Mouse (Mus musculus) limb, embryonic 14.5 days (tissue): ENCODE data around the gene Emc3. TPM values are rescaled to one million over a fixed set of nuclear protein-coding genes. Genes with fewer than 3 reads are reported as not detected.

ENCODE experiments used
- ATAC-seq: fragments of 200-750 bp; cut with Nextera tagmentation; 2 replicates; pipeline ENCODE4 v1.8.0; 2017; ENCODE audit warnings: low read depth, moderate number of reproducible peaks, moderate TSS enrichment; ENCODE audit not compliant: low FRiP score
- DNase-seq: peaks from one replicate; pipeline ENCODE4 v3.0.0-alpha.2; 2015; ENCODE audit warnings: low spot score
- H3K27ac ChIP-seq: fragments of 300-500 bp; sonication (generic); replicated peaks from 2 replicates; pipeline ENCODE4 v1.5.1; 2014; ENCODE audit warnings: low read depth, mild to moderate bottlenecking, low read length, moderate library complexity, mixed read lengths
- H3K27me3 ChIP-seq: fragments of 300-500 bp; sonication (generic); 2 replicates; pipeline ENCODE4 v1.6.1; 2014; ENCODE audit warnings: low read length, mixed read lengths; ENCODE audit not compliant: control insufficient read depth, insufficient read depth
- H3K36me3 ChIP-seq: fragments of 300-500 bp; sonication (generic); 2 replicates; pipeline ENCODE4 v1.6.1; 2014; ENCODE audit warnings: mild to moderate bottlenecking, low read length, moderate library complexity, mixed read lengths; ENCODE audit not compliant: control insufficient read depth, insufficient read depth
- H3K4me1 ChIP-seq: fragments of 300-500 bp; sonication (generic); 2 replicates; pipeline ENCODE4 v1.6.1; 2014; ENCODE audit warnings: antibody characterized with exemption, low read length, mixed read lengths; ENCODE audit not compliant: control insufficient read depth, insufficient read depth
- H3K4me2 ChIP-seq: fragments of 300-500 bp; sonication (generic); replicated peaks from 2 replicates; pipeline ENCODE4 v1.6.1; 2014; ENCODE audit warnings: low read depth, mild to moderate bottlenecking, low read length, moderate library complexity; ENCODE audit not compliant: severe bottlenecking
- H3K4me3 ChIP-seq: fragments of 300-500 bp; sonication (generic); replicated peaks from 2 replicates; pipeline ENCODE4 v1.5.1; 2014; ENCODE audit warnings: low read length
- H3K9ac ChIP-seq: fragments of 300-500 bp; sonication (generic); 2 replicates; pipeline ENCODE4 v1.6.1; 2014; ENCODE audit warnings: mild to moderate bottlenecking, low read depth, low read length, moderate library complexity; ENCODE audit not compliant: severe bottlenecking
- H3K9me3 ChIP-seq: fragments of 300-500 bp; sonication (generic); 2 replicates; pipeline ENCODE4 v1.6.1; 2016; ENCODE audit warnings: low read length; ENCODE audit not compliant: control insufficient read depth
- POLR2A ChIP-seq: fragments of 200-500 bp; IDR thresholded peaks from 2 replicates; pipeline ENCODE4 v1.8.0; 2012; ENCODE audit warnings: inconsistent platforms, mild to moderate bottlenecking, moderate library complexity, borderline replicate concordance; ENCODE audit not compliant: insufficient read depth, insufficient read length; ENCODE audit errors: extremely low read depth
- WGBS: fragments of 180-500 bp; shearing (Covaris S2); extraction: QIAGEN DNeasy Blood & Tissue Kit; methylation state at CpG from one replicate; pipeline ENCODE4 v1.1.7; 2014; 5-methylcytosine and 5-hydroxymethylcytosine counted together
- microRNA-seq: library from miRNA; unstranded; fragments of <30 nt; microRNA quantifications from one replicate; pipeline ENCODE4, GENCODE M21; 2016
- polyA plus RNA-seq, 2 experiments: library from polyadenylated mRNA; depleted of rRNA in 1 of 2; stranded (reverse) in 1 of 2; unstranded in 1 of 2; fragments of >200 nt; fragmentation: Nextera tagmentation in 1 of 2; extraction: Ambion mirVana in 1 of 2; gene quantifications; 2 replicates each; pipeline versions ENCODE4 v1.2.1 to v1.2.3; 2012 to 2014

Gene Emc3
- polyA plus RNA-seq, 2 experiments, result 58.0 to 96.3 TPM

GRCm38 (mm10) chr6:113469432-113469831 is 62.0 kb downstream of the Emc3 start:
- H3K27ac ChIP-seq, result no peak overlapping the region
- no peaks in the 10 kb centered on the region for H3K36me3 ChIP-seq
- peaks cover 3% of the 10 kb centered on the region; the same call in 1 of the 2 replicates for H3K4me1 ChIP-seq
- peaks cover 11% of the 10 kb centered on the region for H3K27me3 ChIP-seq
- peak overlapping the region; percentile 52 for H3K9ac ChIP-seq
- peak overlapping the region; percentile 72 for H3K4me2 ChIP-seq
- peak overlapping the region; percentile 40 for H3K4me3 ChIP-seq
- no peaks in the 10 kb centered on the region for H3K9me3 ChIP-seq
- WGBS, result 3% methylated on average over 28 of the region's 31 CpGs
- TF ChIP-seq POLR2A, result no peak
- DNase-seq (peak; percentile 74), ATAC-seq (peak; percentile 76)

- H3K36me3 ChIP-seq, result no peaks in the 10 kb centered on the region
- H3K9me3 ChIP-seq, result no peaks in the 10 kb centered on the region
- ATAC-seq (peak; percentile 84), DNase-seq (peak; percentile 77)
- H3K4me3 ChIP-seq, result peak overlapping the region; percentile 40
- peak overlapping the region; percentile 52; the same call in 1 of the 2 replicates for H3K9ac ChIP-seq
- 9% methylated on average over 9 of the region's 9 CpGs for WGBS
- H3K27ac ChIP-seq, result no peak overlapping the region
- TF ChIP-seq POLR2A, result no peak
- H3K4me2 ChIP-seq, result peak overlapping the region; percentile 72
- H3K4me1 ChIP-seq, result peaks cover 3% of the 10 kb centered on the region; the same call in 1 of the 2 replicates
- H3K27me3 ChIP-seq, result peaks cover 11% of the 10 kb centered on the region
Measured at GRCm38 (mm10) chr6:113469021-113469420, 62.4 kb downstream of the Emc3 start.

- no peaks in the 10 kb centered on the region for H3K9me3 ChIP-seq
- ATAC-seq (no peak), DNase-seq (no peak)
- 62% methylated on average over 3 of the region's 3 CpGs for WGBS
- peaks cover 11% of the 10 kb centered on the region for H3K27me3 ChIP-seq
- peaks cover 3% of the 10 kb centered on the region; the same call in 1 of the 2 replicates for H3K4me1 ChIP-seq
- H3K9ac ChIP-seq, result no peak overlapping the region
- no peak overlapping the region for H3K4me2 ChIP-seq
- TF ChIP-seq POLR2A, result no peak
- H3K27ac ChIP-seq, result no peak overlapping the region
- no peak overlapping the region for H3K4me3 ChIP-seq
- no peaks in the 10 kb centered on the region for H3K36me3 ChIP-seq
Measured at GRCm38 (mm10) chr6:113468512-113468911, 62.9 kb downstream of the Emc3 start.

- H3K36me3 ChIP-seq, result no peaks in the 10 kb centered on the region
- H3K4me1 ChIP-seq, result peaks cover 3% of the 10 kb centered on the region; the same call in 1 of the 2 replicates
- no peak overlapping the region for H3K4me2 ChIP-seq
- 51% methylated on average over 5 of the region's 5 CpGs for WGBS
- peaks cover 11% of the 10 kb centered on the region for H3K27me3 ChIP-seq
- DNase-seq (no peak), ATAC-seq (no peak)
- no peak for TF ChIP-seq POLR2A
- no peak overlapping the region for H3K4me3 ChIP-seq
- H3K9me3 ChIP-seq, result no peaks in the 10 kb centered on the region
- H3K9ac ChIP-seq, result no peak overlapping the region
- no peak overlapping the region for H3K27ac ChIP-seq
Measured at GRCm38 (mm10) chr6:113465602-113466001, 65.8 kb downstream of the Emc3 start.

Small RNA genes lying within 50 kb of the gene (microRNA-seq; reads per million reads assigned to microRNA genes)
- not detected for gene Gm23365

Other genes starting within 250 kb of the Emc3 start
- 0.46 and 0.77 TPM in 2 replicates for gene Cpne9, start 249.3 kb downstream of the Emc3 start, polyA plus RNA-seq (2012; rRNA removed)
- gene Cpne9, start 249.3 kb downstream of the Emc3 start, polyA plus RNA-seq (2014; fragmentation: Nextera tagmentation; extraction: Ambion mirVana), result 0.44 TPM in 2 replicates
- gene Brpf1, start 224.5 kb downstream of the Emc3 start, polyA plus RNA-seq (2012; rRNA removed), result 35.7 and 36.5 TPM in 2 replicates
- 20.6 and 22.0 TPM in 2 replicates for gene Brpf1, start 224.5 kb downstream of the Emc3 start, polyA plus RNA-seq (2014; fragmentation: Nextera tagmentation; extraction: Ambion mirVana)
- 22.6 and 26.3 TPM in 2 replicates for gene Ogg1, start 204.7 kb downstream of the Emc3 start, polyA plus RNA-seq (2012; rRNA removed)
- gene Ogg1, start 204.7 kb downstream of the Emc3 start, polyA plus RNA-seq (2014; fragmentation: Nextera tagmentation; extraction: Ambion mirVana), result 11.1 and 11.7 TPM in 2 replicates
- gene Camk1, start 187.7 kb downstream of the Emc3 start, polyA plus RNA-seq (2012; rRNA removed), result 69.0 and 70.6 TPM in 2 replicates
- gene Camk1, start 187.7 kb downstream of the Emc3 start, polyA plus RNA-seq (2014; fragmentation: Nextera tagmentation; extraction: Ambion mirVana), result 98.4 and 105 TPM in 2 replicates
- 38.9 and 39.5 TPM in 2 replicates for gene Tada3, start 153.8 kb downstream of the Emc3 start, polyA plus RNA-seq (2012; rRNA removed)
- gene Tada3, start 153.8 kb downstream of the Emc3 start, polyA plus RNA-seq (2014; fragmentation: Nextera tagmentation; extraction: Ambion mirVana), result 41.2 and 43.9 TPM in 2 replicates
- 99.1 and 107 TPM in 2 replicates for gene Arpc4, start 153.5 kb downstream of the Emc3 start, polyA plus RNA-seq (2012; rRNA removed)
- gene Arpc4, start 153.5 kb downstream of the Emc3 start, polyA plus RNA-seq (2014; fragmentation: Nextera tagmentation; extraction: Ambion mirVana), result 223 and 226 TPM in 2 replicates
- gene Ttll3, start 142.4 kb downstream of the Emc3 start, polyA plus RNA-seq (2012; rRNA removed), result 21.4 and 26.1 TPM in 2 replicates
- gene Ttll3, start 142.4 kb downstream of the Emc3 start, polyA plus RNA-seq (2014; fragmentation: Nextera tagmentation; extraction: Ambion mirVana), result 2.3 and 4.8 TPM in 2 replicates
- gene Rpusd3, start 112.3 kb downstream of the Emc3 start, polyA plus RNA-seq (2012; rRNA removed), result 38.9 and 46.2 TPM in 2 replicates
- gene Rpusd3, start 112.3 kb downstream of the Emc3 start, polyA plus RNA-seq (2014; fragmentation: Nextera tagmentation; extraction: Ambion mirVana), result 20.9 and 25.1 TPM in 2 replicates
- 0.11 and 0.37 TPM in 2 replicates for gene Cidec, start 95.9 kb downstream of the Emc3 start, polyA plus RNA-seq (2012; rRNA removed)
- gene Cidec, start 95.9 kb downstream of the Emc3 start, polyA plus RNA-seq (2014; fragmentation: Nextera tagmentation; extraction: Ambion mirVana), result not detected in 2 replicates
- gene Jagn1, start 89.1 kb downstream of the Emc3 start, polyA plus RNA-seq (2012; rRNA removed), result 61.0 and 74.5 TPM in 2 replicates
- gene Jagn1, start 89.1 kb downstream of the Emc3 start, polyA plus RNA-seq (2014; fragmentation: Nextera tagmentation; extraction: Ambion mirVana), result 80.5 and 82.8 TPM in 2 replicates
- 6.7 and 9.6 TPM in 2 replicates for gene Il17re, start 73.2 kb downstream of the Emc3 start, polyA plus RNA-seq (2012; rRNA removed)
- 7.9 and 9.2 TPM in 2 replicates for gene Il17re, start 73.2 kb downstream of the Emc3 start, polyA plus RNA-seq (2014; fragmentation: Nextera tagmentation; extraction: Ambion mirVana)
- 21.5 and 25.2 TPM in 2 replicates for gene Il17rc, start 60.2 kb downstream of the Emc3 start, polyA plus RNA-seq (2012; rRNA removed)
- gene Il17rc, start 60.2 kb downstream of the Emc3 start, polyA plus RNA-seq (2014; fragmentation: Nextera tagmentation; extraction: Ambion mirVana), result 18.5 and 28.2 TPM in 2 replicates
- 14.0 and 15.9 TPM in 2 replicates for gene Creld1, start 48.4 kb downstream of the Emc3 start, polyA plus RNA-seq (2012; rRNA removed)
- gene Creld1, start 48.4 kb downstream of the Emc3 start, polyA plus RNA-seq (2014; fragmentation: Nextera tagmentation; extraction: Ambion mirVana), result 15.9 and 16.1 TPM in 2 replicates
- 0.54 and 0.73 TPM in 2 replicates for gene Prrt3, start 29.7 kb downstream of the Emc3 start, polyA plus RNA-seq (2012; rRNA removed)
- gene Prrt3, start 29.7 kb downstream of the Emc3 start, polyA plus RNA-seq (2014; fragmentation: Nextera tagmentation; extraction: Ambion mirVana), result 0.36 and 0.70 TPM in 2 replicates
- 12.8 and 15.9 TPM in 2 replicates for gene Fancd2, start within 50 bp of the Emc3 start, polyA plus RNA-seq (2012; rRNA removed)
- gene Fancd2, start within 50 bp of the Emc3 start, polyA plus RNA-seq (2014; fragmentation: Nextera tagmentation; extraction: Ambion mirVana), result 7.5 and 7.8 TPM in 2 replicates
- gene Fancd2os, start 69.1 kb upstream of the Emc3 start, polyA plus RNA-seq (2012; rRNA removed), result 0.05 TPM in 1 of 2 replicates, not detected in the other
- 0.19 and 0.40 TPM in 2 replicates for gene Fancd2os, start 69.1 kb upstream of the Emc3 start, polyA plus RNA-seq (2014; fragmentation: Nextera tagmentation; extraction: Ambion mirVana)
- gene Brk1, start 73.1 kb upstream of the Emc3 start, polyA plus RNA-seq (2012; rRNA removed), result 211 and 223 TPM in 2 replicates
- gene Brk1, start 73.1 kb upstream of the Emc3 start, polyA plus RNA-seq (2014; fragmentation: Nextera tagmentation; extraction: Ambion mirVana), result 251 and 259 TPM in 2 replicates
- gene Vhl, start 92.3 kb upstream of the Emc3 start, polyA plus RNA-seq (2012; rRNA removed), result 36.2 and 37.2 TPM in 2 replicates
- 55.3 and 60.4 TPM in 2 replicates for gene Vhl, start 92.3 kb upstream of the Emc3 start, polyA plus RNA-seq (2014; fragmentation: Nextera tagmentation; extraction: Ambion mirVana)
- gene Irak2, start 106.8 kb upstream of the Emc3 start, polyA plus RNA-seq (2012; rRNA removed), result 9.0 and 9.1 TPM in 2 replicates
- 2.3 and 3.3 TPM in 2 replicates for gene Irak2, start 106.8 kb upstream of the Emc3 start, polyA plus RNA-seq (2014; fragmentation: Nextera tagmentation; extraction: Ambion mirVana)
- 21.9 and 22.0 TPM in 2 replicates for gene Tatdn2, start 165.4 kb upstream of the Emc3 start, polyA plus RNA-seq (2012; rRNA removed)
- gene Tatdn2, start 165.4 kb upstream of the Emc3 start, polyA plus RNA-seq (2014; fragmentation: Nextera tagmentation; extraction: Ambion mirVana), result 1.9 TPM in 2 replicates
- 0.11 and 0.13 TPM in 2 replicates for gene Ghrl, start 188.2 kb upstream of the Emc3 start, polyA plus RNA-seq (2012; rRNA removed)
- not detected in 2 replicates for gene Ghrl, start 188.2 kb upstream of the Emc3 start, polyA plus RNA-seq (2014; fragmentation: Nextera tagmentation; extraction: Ambion mirVana)
- 314 and 328 TPM in 2 replicates for gene Sec13, start 209.1 kb upstream of the Emc3 start, polyA plus RNA-seq (2012; rRNA removed)
- 318 and 326 TPM in 2 replicates for gene Sec13, start 209.1 kb upstream of the Emc3 start, polyA plus RNA-seq (2014; fragmentation: Nextera tagmentation; extraction: Ambion mirVana)